Mouse (Mus musculus): ENCODE results near the gene Slc9a1. TPM values are rescaled to one million over a fixed set of nuclear protein-coding genes. Genes with fewer than 3 reads are reported as not detected.

The Slc9a1 gene
- polyA plus RNA-seq, 1 experiment from 2014 or later, result 8.3 TPM

DNA sequence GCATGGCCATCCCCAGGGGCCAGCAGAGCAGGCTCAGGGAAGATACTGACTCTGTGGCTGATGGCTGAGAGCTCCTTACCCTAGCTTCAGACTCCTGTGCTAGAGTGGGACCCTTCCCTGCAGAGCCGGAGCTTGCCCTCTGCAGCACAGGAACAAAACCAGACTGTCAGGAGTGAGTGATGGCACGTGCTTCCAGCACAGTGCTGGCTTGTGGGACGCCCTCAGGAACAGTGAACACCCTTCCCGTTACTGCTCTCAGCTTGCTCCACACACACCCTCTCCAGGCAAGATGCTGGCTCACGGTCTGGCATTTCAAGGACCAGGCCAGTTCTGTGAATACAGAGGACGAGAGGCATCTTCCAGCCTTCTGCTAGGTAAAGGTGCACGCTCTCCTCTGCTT is 38.5 kb downstream of the Slc9a1 start:
- peaks cover 21% of the 10 kb centered on the region for H3K4me1 ChIP-seq
- H3K4me3 ChIP-seq, result no peak overlapping the region
- WGBS, result 33% methylated on average over 7 of the region's 7 CpGs
- peak; percentile 48 for ATAC-seq (ENCODE audit: borderline replicate concordance, extremely low read depth, low FRiP score, low TSS enrichment)
- H3K4me2 ChIP-seq, result no peak overlapping the region
- H3K9ac ChIP-seq, result no peak overlapping the region
- H3K36me3 ChIP-seq, result peaks cover 6% of the 10 kb centered on the region; the same call in 1 of the 2 replicates
- H3K9me3 ChIP-seq, result no peaks in the 10 kb centered on the region
- H3K27me3 ChIP-seq, result no peaks in the 10 kb centered on the region
- H3K27ac ChIP-seq, result peak overlapping the region; percentile 62

DNA sequence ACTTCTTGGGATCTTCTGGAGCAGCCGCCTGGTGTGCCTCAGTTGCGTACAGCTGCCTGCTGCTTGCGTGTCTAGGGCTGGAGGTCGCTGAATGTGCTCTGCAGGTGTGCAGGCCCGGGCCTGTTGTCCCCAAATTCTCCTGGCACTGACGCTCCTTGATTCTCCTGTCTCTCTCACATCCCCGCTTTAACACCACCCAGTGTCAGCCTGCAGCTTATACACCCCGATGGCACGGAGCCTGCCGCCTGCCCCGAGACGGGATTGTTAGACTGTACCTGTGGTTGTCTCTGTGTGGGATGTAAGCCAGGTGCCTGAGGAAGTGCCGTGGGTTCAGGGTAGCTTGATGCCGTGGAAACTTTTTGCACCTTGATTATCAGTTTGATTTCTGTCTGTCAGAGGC is 41.5 kb downstream of the Slc9a1 start:
- no peaks in the 10 kb centered on the region for H3K9me3 ChIP-seq
- peaks cover 9% of the 10 kb centered on the region; the same call in 1 of the 2 replicates for H3K36me3 ChIP-seq
- no peak overlapping the region for H3K27ac ChIP-seq
- no peaks in the 10 kb centered on the region for H3K27me3 ChIP-seq
- H3K4me3 ChIP-seq, result no peak overlapping the region
- no peak overlapping the region for H3K4me2 ChIP-seq
- ATAC-seq (ENCODE audit: borderline replicate concordance, extremely low read depth, low FRiP score, low TSS enrichment), result no peak
- WGBS, result 84% methylated on average over 14 of the region's 14 CpGs
- H3K4me1 ChIP-seq, result peaks cover 21% of the 10 kb centered on the region
- H3K9ac ChIP-seq, result no peak overlapping the region

DNA sequence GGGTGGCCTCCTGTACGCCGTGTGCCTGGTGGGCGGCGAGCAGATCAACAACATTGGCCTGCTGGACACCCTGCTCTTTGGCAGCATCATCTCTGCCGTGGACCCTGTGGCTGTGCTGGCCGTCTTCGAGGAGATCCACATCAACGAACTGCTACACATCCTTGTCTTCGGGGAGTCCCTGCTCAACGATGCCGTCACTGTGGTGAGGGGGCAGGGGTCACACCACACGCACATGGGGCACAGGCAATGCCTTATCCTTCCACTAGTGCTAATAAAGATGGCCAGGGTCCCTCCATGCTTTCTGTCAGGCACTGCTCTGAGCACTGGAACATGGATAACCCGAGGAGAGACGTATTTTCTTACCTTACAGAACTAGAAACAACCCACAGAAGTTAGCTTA is 42.6 kb downstream of the Slc9a1 start:
- H3K27ac ChIP-seq, result no peak overlapping the region
- H3K4me2 ChIP-seq, result no peak overlapping the region
- ATAC-seq (ENCODE audit: borderline replicate concordance, extremely low read depth, low FRiP score, low TSS enrichment), result no peak
- no peak overlapping the region for H3K9ac ChIP-seq
- H3K27me3 ChIP-seq, result no peaks in the 10 kb centered on the region
- H3K36me3 ChIP-seq, result peaks cover 9% of the 10 kb centered on the region; the same call in 1 of the 2 replicates
- no peak overlapping the region for H3K4me3 ChIP-seq
- H3K9me3 ChIP-seq, result no peaks in the 10 kb centered on the region
- peaks cover 14% of the 10 kb centered on the region for H3K4me1 ChIP-seq
- WGBS, result 85% methylated on average over 14 of the region's 14 CpGs

DNA sequence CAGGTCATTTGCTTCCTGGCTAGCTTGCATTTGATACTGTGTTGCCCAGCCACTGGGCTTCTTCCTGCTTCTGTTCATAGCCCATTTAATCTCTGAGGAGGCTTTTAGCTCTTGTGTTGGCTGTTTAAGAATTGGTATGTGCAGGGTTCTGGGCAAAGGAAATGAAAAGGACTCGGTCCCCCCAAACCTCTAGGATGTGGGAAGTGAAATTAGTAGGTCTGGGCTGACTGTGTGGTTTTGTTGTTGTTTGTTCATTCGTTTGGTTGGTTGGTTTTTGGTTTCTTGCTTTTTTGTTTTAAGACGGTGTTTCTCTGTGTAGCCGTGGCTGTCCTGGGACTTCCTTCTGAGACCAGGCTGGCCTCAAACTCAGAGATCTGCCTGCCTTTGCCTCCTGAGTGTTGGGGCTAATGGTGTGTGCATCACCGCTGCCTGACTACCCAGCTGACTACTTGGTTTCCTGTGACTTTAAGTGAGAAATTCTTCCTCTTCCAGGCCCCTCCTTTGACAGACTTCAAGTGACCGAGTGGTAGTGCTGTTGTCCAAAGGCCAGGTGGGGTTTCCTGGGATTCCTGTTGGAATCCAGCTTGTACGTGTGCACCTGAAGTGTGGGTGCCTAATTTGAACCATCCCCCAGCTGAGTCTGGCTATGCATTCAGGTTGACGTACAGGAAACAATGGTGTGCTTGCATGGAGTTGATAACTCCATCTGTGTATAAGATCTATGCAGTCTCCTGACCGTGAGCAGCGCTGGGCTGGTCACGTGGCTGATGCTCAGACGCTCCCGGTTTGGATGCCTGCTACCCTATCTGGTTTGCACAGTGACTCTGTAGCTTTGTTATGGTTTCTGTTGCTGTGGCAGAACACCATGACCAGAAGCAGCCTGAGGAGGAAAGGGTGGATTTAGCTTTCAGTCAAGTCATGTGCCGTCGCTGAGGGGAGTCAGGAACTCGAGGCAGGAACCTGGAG is 43.4 kb downstream of the Slc9a1 start:
- Histone ChIP-seq H3K36me3 (peaks cover 9% of the 10 kb centered on the region; the same call in 1 of the 2 replicates), H3K9me3 (no peaks in the 10 kb centered on the region), H3K27me3 (no peaks in the 10 kb centered on the region), H3K9ac (no peak overlapping the region), H3K27ac (no peak overlapping the region), H3K4me1 (peaks cover 6% of the 10 kb centered on the region), H3K4me3 (no peak overlapping the region), H3K4me2 (no peak overlapping the region)
- WGBS, result 79% methylated on average over 16 of the region's 16 CpGs
- no peak for ATAC-seq (ENCODE audit: borderline replicate concordance, extremely low read depth, low FRiP score, low TSS enrichment)

DNA sequence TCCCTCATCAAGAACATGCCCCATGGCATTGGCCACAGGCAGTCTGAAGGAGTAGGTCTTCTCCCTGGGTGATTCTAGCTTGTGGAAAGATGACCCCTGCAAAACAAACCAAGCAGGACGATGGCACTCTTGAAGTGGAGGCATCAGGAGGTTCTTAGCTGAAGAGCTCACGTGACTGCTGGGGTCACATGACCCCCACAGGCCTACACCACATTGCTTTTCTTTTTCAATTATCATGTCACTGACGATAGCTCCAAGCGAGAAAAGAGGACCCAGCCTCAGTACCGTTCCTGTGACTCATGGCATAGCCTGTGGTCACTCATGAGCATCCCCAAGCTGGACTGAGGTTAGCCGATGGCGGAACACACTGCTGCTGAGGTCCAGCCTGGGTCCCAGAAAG is 44.1 kb downstream of the Slc9a1 start:
- Histone ChIP-seq H3K4me1 (no peaks in the 10 kb centered on the region), H3K9me3 (no peaks in the 10 kb centered on the region), H3K4me3 (no peak overlapping the region), H3K36me3 (peaks cover 9% of the 10 kb centered on the region; the same call in 1 of the 2 replicates), H3K27ac (no peak overlapping the region), H3K4me2 (no peak overlapping the region), H3K27me3 (no peaks in the 10 kb centered on the region), H3K9ac (no peak overlapping the region)
- ATAC-seq (ENCODE audit: borderline replicate concordance, extremely low read depth, low FRiP score, low TSS enrichment), result no peak
- 89% methylated on average over 7 of the region's 7 CpGs for WGBS

DNA sequence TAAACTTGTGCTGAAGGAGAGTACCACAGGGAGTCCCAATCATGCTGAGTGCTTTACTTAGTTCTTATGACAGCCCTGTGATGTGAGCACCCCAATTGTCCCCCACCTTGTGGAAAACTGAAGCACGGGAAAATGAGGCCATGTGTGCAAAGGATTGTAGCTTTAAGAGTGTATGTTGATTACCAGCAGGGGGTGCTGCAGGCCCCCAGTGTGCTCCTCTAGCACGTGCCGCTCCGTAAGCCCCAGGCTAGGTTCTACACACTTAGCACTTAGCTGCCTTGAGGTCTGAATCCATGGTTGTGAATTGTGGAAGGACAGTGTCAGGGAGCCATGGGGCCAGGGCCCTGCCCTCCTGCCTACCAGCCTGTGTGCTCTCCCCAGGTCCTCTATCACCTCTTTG is 45.4 kb downstream of the Slc9a1 start:
- H3K4me3 ChIP-seq, result no peak overlapping the region
- no peak overlapping the region for H3K27ac ChIP-seq
- H3K9ac ChIP-seq, result no peak overlapping the region
- H3K36me3 ChIP-seq, result peaks cover 9% of the 10 kb centered on the region; the same call in 1 of the 2 replicates
- ATAC-seq (ENCODE audit: borderline replicate concordance, extremely low read depth, low FRiP score, low TSS enrichment), result no peak
- no peaks in the 10 kb centered on the region for H3K4me1 ChIP-seq
- no peaks in the 10 kb centered on the region for H3K27me3 ChIP-seq
- H3K4me2 ChIP-seq, result no peak overlapping the region
- 56% methylated on average over 4 of the region's 4 CpGs for whole genome bisulfite sequencing
- no peaks in the 10 kb centered on the region for H3K9me3 ChIP-seq

DNA sequence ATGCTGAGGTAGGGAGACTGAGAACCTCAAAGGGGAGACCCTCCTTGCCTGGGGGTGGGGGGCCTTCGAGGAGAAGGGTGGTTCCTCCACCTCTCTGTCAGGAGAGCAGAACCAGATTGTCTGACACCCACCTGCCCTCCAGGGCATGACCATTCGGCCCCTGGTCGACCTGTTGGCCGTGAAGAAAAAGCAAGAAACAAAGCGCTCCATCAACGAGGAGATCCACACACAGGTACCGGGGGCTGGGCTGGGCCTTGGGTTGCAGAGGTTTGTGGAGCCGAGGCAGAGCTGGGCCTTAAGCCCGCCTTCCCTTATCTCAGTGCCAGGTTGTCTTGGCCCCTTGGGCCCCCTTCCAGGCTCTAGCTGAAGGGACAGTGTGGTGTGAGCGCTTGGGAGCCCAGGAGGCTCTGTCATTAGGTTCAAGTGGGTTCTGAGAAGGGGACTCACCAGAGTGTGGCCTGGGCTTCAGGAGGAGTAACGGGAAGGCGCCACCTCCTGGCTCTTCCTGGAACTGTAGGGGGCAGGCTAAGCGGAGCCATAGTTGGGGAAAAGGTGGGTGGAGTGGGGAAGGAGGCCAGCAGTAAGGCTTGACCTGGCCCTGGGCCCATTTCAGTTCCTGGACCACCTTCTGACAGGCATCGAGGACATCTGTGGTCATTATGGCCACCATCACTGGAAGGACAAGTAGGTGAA is 50.0 kb downstream of the Slc9a1 start:
- H3K4me3 ChIP-seq, result no peak overlapping the region
- ATAC-seq (ENCODE audit: borderline replicate concordance, extremely low read depth, low FRiP score, low TSS enrichment), result no peak
- no peak overlapping the region for H3K27ac ChIP-seq
- peaks cover 18% of the 10 kb centered on the region for H3K36me3 ChIP-seq
- WGBS, result 56% methylated on average over 14 of the region's 14 CpGs
- no peaks in the 10 kb centered on the region for H3K4me1 ChIP-seq
- H3K4me2 ChIP-seq, result no peak overlapping the region
- no peaks in the 10 kb centered on the region for H3K27me3 ChIP-seq
- H3K9ac ChIP-seq, result no peak overlapping the region
- H3K9me3 ChIP-seq, result no peaks in the 10 kb centered on the region

DNA sequence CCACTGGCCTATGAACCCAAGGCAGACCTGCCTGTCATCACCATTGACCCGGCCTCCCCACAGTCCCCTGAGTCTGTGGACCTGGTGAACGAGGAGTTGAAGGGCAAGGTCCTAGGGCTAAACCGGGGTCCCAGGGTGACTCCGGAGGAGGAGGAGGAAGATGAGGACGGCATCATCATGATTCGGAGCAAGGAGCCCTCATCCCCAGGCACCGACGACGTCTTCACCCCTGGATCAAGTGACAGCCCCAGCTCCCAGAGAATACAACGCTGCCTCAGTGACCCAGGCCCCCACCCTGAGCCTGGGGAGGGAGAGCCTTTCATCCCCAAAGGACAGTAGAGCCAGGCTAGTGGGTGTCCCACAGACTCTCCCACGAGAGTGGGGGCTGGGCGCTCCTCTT is 52.5 kb downstream of the Slc9a1 start:
- Histone ChIP-seq H3K27me3 (no peaks in the 10 kb centered on the region), H3K9me3 (no peaks in the 10 kb centered on the region), H3K4me2 (no peak overlapping the region), H3K27ac (no peak overlapping the region), H3K4me1 (no peaks in the 10 kb centered on the region), H3K4me3 (no peak overlapping the region), H3K9ac (no peak overlapping the region), H3K36me3 (peaks cover 15% of the 10 kb centered on the region)
- ATAC-seq (ENCODE audit: borderline replicate concordance, extremely low read depth, low FRiP score, low TSS enrichment), result 0 out of 2 replicates have a peak, but pooled peaks have one; percentile 15
- WGBS, result 85% methylated on average over 12 of the region's 12 CpGs

DNA sequence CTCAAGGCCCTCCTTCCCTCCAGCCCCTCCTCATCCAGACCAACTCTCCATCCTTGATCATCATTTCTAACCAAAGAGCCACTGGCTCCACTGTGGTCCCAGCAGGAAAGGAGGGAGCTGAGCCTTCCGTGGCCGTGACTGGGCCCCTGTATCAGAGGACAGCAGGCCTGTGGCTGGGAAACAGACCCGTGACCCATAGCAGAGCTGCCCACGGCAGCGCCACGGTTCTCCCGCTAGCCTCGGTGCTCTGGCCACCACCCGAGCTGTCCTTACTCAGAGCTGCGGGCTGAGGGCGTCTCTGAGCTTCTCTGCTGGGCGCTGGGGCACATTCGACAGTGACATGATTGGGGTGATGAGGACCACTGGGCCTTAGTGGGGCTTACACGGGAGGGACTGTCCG is 53.1 kb downstream of the Slc9a1 start:
- Histone ChIP-seq H3K9me3 (no peaks in the 10 kb centered on the region), H3K4me3 (no peak overlapping the region), H3K27me3 (no peaks in the 10 kb centered on the region), H3K27ac (no peak overlapping the region), H3K4me2 (no peak overlapping the region), H3K9ac (no peak overlapping the region), H3K4me1 (no peaks in the 10 kb centered on the region), H3K36me3 (peaks cover 15% of the 10 kb centered on the region)
- WGBS, result 80% methylated on average over 15 of the region's 15 CpGs
- ATAC-seq (ENCODE audit: borderline replicate concordance, extremely low read depth, low FRiP score, low TSS enrichment), result no peak

DNA sequence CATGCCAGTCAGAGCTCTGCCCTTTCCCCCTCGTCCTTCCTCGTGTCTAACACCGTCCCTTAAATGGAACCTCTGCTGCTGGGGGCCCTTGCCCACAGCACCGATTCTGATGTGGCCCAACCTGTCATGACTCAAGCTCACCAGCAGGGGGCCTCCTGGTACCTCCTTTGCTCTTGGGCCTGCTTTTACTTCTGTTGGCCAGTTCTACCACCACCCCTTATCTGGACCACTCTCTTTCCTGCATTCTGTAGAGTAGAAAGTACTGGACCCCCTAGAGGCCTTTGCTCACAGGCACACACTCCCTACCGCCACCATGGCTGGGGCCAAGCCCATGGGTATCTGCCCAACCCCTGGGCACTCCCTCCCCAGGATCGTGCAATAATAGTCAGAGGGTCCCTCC is 53.6 kb downstream of the Slc9a1 start:
- 47% methylated on average over 6 of the region's 6 CpGs for WGBS

DNA sequence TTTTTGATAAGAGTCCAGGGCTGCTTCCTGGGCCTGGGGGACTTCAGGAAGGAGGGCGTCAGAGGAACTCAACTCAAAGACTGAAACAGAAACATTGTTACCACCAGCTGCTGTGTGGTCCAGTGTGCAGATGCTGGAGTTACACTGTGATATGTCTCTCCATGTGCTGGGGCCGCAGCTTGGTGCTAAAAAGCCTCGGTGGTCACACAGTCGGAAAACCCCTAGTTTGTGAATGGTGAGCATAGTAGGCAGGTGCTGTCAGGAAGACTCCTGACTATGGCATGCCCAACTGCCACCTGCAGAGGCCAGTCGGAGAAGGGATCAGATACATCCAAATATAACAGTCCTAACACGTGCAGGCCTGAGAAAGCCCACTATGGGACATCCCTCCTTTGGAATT is 54.2 kb downstream of the Slc9a1 start:
- no peak for ATAC-seq (ENCODE audit: borderline replicate concordance, extremely low read depth, low FRiP score, low TSS enrichment)
- H3K27me3 ChIP-seq, result no peaks in the 10 kb centered on the region
- 69% methylated on average over 6 of the region's 6 CpGs for WGBS

More for the DNA sequence above, 53.6 kb downstream of the Slc9a1 start:
- ATAC-seq (ENCODE audit: borderline replicate concordance, extremely low read depth, low FRiP score, low TSS enrichment), result no peak
- Histone ChIP-seq H3K36me3 (peaks cover 15% of the 10 kb centered on the region), H3K4me2 (no peak overlapping the region), H3K4me3 (no peak overlapping the region), H3K9me3 (no peaks in the 10 kb centered on the region), H3K27me3 (no peaks in the 10 kb centered on the region), H3K27ac (no peak overlapping the region), H3K4me1 (no peaks in the 10 kb centered on the region), H3K9ac (no peak overlapping the region)

DNA sequence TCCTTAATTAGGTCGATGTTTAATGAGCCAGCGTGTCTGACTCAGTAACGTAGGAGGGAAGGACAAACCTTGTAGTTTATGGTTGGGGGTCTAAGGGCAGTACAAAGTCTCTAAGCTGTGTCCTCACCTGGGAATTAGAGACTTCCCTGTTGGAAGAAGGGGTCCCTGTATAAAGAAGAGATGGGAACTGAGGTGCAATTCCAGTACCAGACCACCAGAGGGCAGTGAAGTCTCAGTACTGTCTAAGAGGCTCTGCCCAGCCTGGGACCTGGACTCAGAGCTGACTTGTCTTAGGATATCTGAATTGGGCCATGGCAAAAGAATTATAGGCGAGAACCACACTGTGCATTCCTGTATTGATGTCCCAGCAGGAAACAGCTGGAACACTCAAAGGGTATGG is 54.6 kb downstream of the Slc9a1 start:
- no peak for ATAC-seq (ENCODE audit: borderline replicate concordance, extremely low read depth, low FRiP score, low TSS enrichment)
- WGBS, result 39% methylated on average over 4 of the region's 4 CpGs
- Histone ChIP-seq H3K4me1 (no peaks in the 10 kb centered on the region), H3K27me3 (no peaks in the 10 kb centered on the region), H3K36me3 (peaks cover 15% of the 10 kb centered on the region), H3K4me2 (no peak overlapping the region), H3K4me3 (no peak overlapping the region), H3K9ac (no peak overlapping the region), H3K27ac (no peak overlapping the region), H3K9me3 (no peaks in the 10 kb centered on the region)

More for the DNA sequence above, 54.2 kb downstream of the Slc9a1 start:
- H3K4me2 ChIP-seq, result no peak overlapping the region
- H3K36me3 ChIP-seq, result peaks cover 15% of the 10 kb centered on the region
- no peaks in the 10 kb centered on the region for H3K9me3 ChIP-seq
- H3K27ac ChIP-seq, result no peak overlapping the region
- no peak overlapping the region for H3K4me3 ChIP-seq
- H3K4me1 ChIP-seq, result no peaks in the 10 kb centered on the region
- no peak overlapping the region for H3K9ac ChIP-seq

Measured in lung, embryonic 15.5 days (tissue).